Mouse (Mus musculus) testis, adult 2 months (tissue): ENCODE measurements around the gene Flt4.

Experiments
- CTCF ChIP-seq: fragments of 200-500 bp; IDR thresholded peaks from 2 replicates; pipeline ENCODE4 v1.5.1; 2012; ENCODE audit warnings: low read depth, mild to moderate bottlenecking, inconsistent platforms, low read length, moderate library complexity; ENCODE audit not compliant: control insufficient read depth, insufficient read depth, insufficient replicate concordance
- POLR2A ChIP-seq: fragments of 200-500 bp; IDR thresholded peaks from 2 replicates; pipeline ENCODE4 v1.6.1; 2012; ENCODE audit warnings: low read depth, mild to moderate bottlenecking, inconsistent platforms, low read length, moderate library complexity; ENCODE audit not compliant: control insufficient read depth

DNA sequence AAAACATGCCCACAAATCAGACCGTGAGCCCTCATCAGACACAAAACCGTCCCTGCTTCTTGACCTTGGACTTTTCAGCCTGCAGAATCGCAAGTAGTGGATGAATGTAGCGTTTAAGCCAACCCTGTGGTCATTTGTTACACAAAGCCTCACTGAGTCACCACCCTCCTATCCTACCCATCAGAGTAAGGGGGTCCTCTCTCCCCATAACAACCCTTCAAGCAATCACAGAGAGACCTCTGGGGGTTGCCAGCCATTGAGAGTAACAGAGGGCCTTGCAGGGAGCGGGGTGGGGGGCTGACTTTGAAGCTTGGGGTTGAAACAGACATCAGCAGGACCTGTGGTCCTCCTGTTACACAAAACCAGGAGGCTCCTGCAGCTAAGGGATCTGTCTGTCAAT, 45.6 kb downstream of the Flt4 start:
- TF ChIP-seq CTCF (no peak), POLR2A (no peak)
